Mouse (Mus musculus) midbrain, embryonic 14.5 days (tissue): ENCODE measurements around the gene Lpin2. TPM values are rescaled to one million over a fixed set of nuclear protein-coding genes. Genes with fewer than 3 reads are reported as not detected.

ENCODE experiments used
- ATAC-seq: fragments of 200-750 bp; cut with Nextera tagmentation; 2 replicates; pipeline ENCODE4 v1.8.0; 2017; ENCODE audit warnings: moderate number of reproducible peaks, moderate library complexity; ENCODE audit not compliant: low FRiP score, low TSS enrichment
- DNase-seq: peaks from one replicate; pipeline ENCODE4 v3.0.0-alpha.2; 2015
- H3K27ac ChIP-seq: fragments of 300-500 bp; sonication (generic); replicated peaks from 2 replicates; pipeline ENCODE4 v1.5.1; 2014; ENCODE audit warnings: mild to moderate bottlenecking, low read depth, low read length, moderate library complexity
- H3K27me3 ChIP-seq: fragments of 300-500 bp; sonication (generic); 2 replicates; pipeline ENCODE4 v1.6.1; 2014; ENCODE audit warnings: low read length, control low read depth, mixed read lengths; ENCODE audit not compliant: control insufficient read depth, insufficient read depth
- H3K36me3 ChIP-seq: fragments of 300-500 bp; sonication (generic); 2 replicates; pipeline ENCODE4 v1.6.1; 2014; ENCODE audit warnings: low read length, control low read depth; ENCODE audit not compliant: control insufficient read depth, insufficient read depth
- H3K4me1 ChIP-seq: fragments of 300-500 bp; sonication (generic); 2 replicates; pipeline ENCODE4 v1.6.1; 2014; ENCODE audit warnings: mild to moderate bottlenecking, antibody characterized with exemption, low read length, control low read depth; ENCODE audit not compliant: control insufficient read depth, insufficient read depth
- H3K4me2 ChIP-seq: fragments of 300-500 bp; sonication (generic); 2 replicates; pipeline ENCODE4 v1.6.1; 2014; ENCODE audit warnings: mild to moderate bottlenecking, low read length, moderate library complexity
- H3K4me3 ChIP-seq: fragments of 300-500 bp; sonication (generic); replicated peaks from 2 replicates; pipeline ENCODE4 v1.5.1; 2014; ENCODE audit warnings: low read depth, low read length
- H3K9ac ChIP-seq: fragments of 300-500 bp; sonication (generic); replicated peaks from 2 replicates; pipeline ENCODE4 v1.6.1; 2014; ENCODE audit warnings: mild to moderate bottlenecking, low read length, moderate library complexity
- H3K9me3 ChIP-seq: fragments of 300-500 bp; sonication (generic); 2 replicates; pipeline ENCODE4 v1.6.1; 2016; ENCODE audit warnings: low read length, control low read depth, mixed read lengths; ENCODE audit not compliant: control insufficient read depth
- WGBS: fragments of 180-500 bp; shearing (Covaris S2); extraction: QIAGEN DNeasy Blood & Tissue Kit; methylation state at CpG from one replicate; pipeline ENCODE4 v1.1.7; 2014; 5-methylcytosine and 5-hydroxymethylcytosine counted together
- polyA plus RNA-seq: library from polyadenylated mRNA; unstranded; fragments of >200 nt; fragmentation: Nextera tagmentation; extraction: Ambion mirVana; gene quantifications from 2 replicates; pipeline ENCODE4 v1.2.1, GENCODE M21; 2014

Gene Lpin2
- polyA plus RNA-seq, 1 experiment from 2014 or later, result 42.9 TPM

GRCm38 (mm10) chr17:71252101-71252500 lies 69.7 kb downstream of the Lpin2 start:
- DNase-seq (no peak), ATAC-seq (no peak)
- Histone ChIP-seq H3K9ac (no peak overlapping the region), H3K4me3 (no peak overlapping the region), H3K4me2 (no peak overlapping the region), H3K27ac (no peak overlapping the region), H3K9me3 (no peaks in the 10 kb centered on the region), H3K36me3 (peaks cover 24% of the 10 kb centered on the region), H3K27me3 (no peaks in the 10 kb centered on the region), H3K4me1 (no peaks in the 10 kb centered on the region)
- 88% methylated on average over 9 of the region's 9 CpGs for WGBS

GRCm38 (mm10) chr17:71253391-71253790 lies 71.0 kb downstream of the Lpin2 start:
- Histone ChIP-seq H3K4me3 (no peak overlapping the region), H3K36me3 (peaks cover 11% of the 10 kb centered on the region), H3K9me3 (no peaks in the 10 kb centered on the region), H3K27ac (no peak overlapping the region), H3K4me2 (no peak overlapping the region), H3K27me3 (no peaks in the 10 kb centered on the region), H3K4me1 (no peaks in the 10 kb centered on the region), H3K9ac (no peak overlapping the region)
- no peak for DNase-seq
- ATAC-seq, result no peak
- WGBS, result 97% methylated on average over 2 of the region's 2 CpGs

GRCm38 (mm10) chr17:71254106-71254505 lies 71.7 kb downstream of the Lpin2 start:
- H3K27ac ChIP-seq, result no peak overlapping the region
- peaks cover 4% of the 10 kb centered on the region; the same call in 1 of the 2 replicates for H3K36me3 ChIP-seq
- ATAC-seq, result no peak
- no peak overlapping the region for H3K4me2 ChIP-seq
- H3K4me3 ChIP-seq, result no peak overlapping the region
- H3K4me1 ChIP-seq, result no peaks in the 10 kb centered on the region
- 95% methylated on average over 5 of the region's 5 CpGs for WGBS
- no peaks in the 10 kb centered on the region for H3K9me3 ChIP-seq
- H3K27me3 ChIP-seq, result no peaks in the 10 kb centered on the region
- no peak overlapping the region for H3K9ac ChIP-seq
- no peak for DNase-seq

- WGBS, result 59% methylated on average over 6 of the region's 6 CpGs
- Histone ChIP-seq H3K36me3 (peaks cover 3% of the 10 kb centered on the region; the same call in 1 of the 2 replicates), H3K9ac (no peak overlapping the region), H3K4me1 (no peaks in the 10 kb centered on the region), H3K27ac (no peak overlapping the region), H3K4me3 (no peak overlapping the region), H3K27me3 (no peaks in the 10 kb centered on the region), H3K4me2 (no peak overlapping the region), H3K9me3 (no peaks in the 10 kb centered on the region)
- DNase-seq, result peak; percentile 28
- no peak for ATAC-seq
Measured at GRCm38 (mm10) chr17:71254736-71255135, 72.4 kb downstream of the Lpin2 start.

GRCm38 (mm10) chr17:71256068-71256615 lies 73.8 kb downstream of the Lpin2 start:
- WGBS, result 85% methylated on average over 14 of the region's 14 CpGs
- H3K9ac ChIP-seq, result no peak overlapping the region
- H3K4me3 ChIP-seq, result no peak overlapping the region
- no peaks in the 10 kb centered on the region for H3K27me3 ChIP-seq
- H3K27ac ChIP-seq, result no peak overlapping the region
- H3K4me1 ChIP-seq, result no peaks in the 10 kb centered on the region
- no peak for DNase-seq
- H3K4me2 ChIP-seq, result no peak overlapping the region
- H3K9me3 ChIP-seq, result no peaks in the 10 kb centered on the region
- 0 out of 2 replicates have a peak, but pooled peaks cover 3% of the 10 kb centered on the region for H3K36me3 ChIP-seq
- ATAC-seq, result no peak

GRCm38 (mm10) chr17:71256806-71257536 lies 74.6 kb downstream of the Lpin2 start:
- DNase-seq (no peak), ATAC-seq (no peak)
- H3K9ac ChIP-seq, result no peak overlapping the region
- H3K4me2 ChIP-seq, result no peak overlapping the region
- H3K4me3 ChIP-seq, result no peak overlapping the region
- H3K27ac ChIP-seq, result no peak overlapping the region
- 91% methylated on average over 13 of the region's 13 CpGs for WGBS
- no peaks in the 10 kb centered on the region for H3K4me1 ChIP-seq
- no peaks in the 10 kb centered on the region for H3K9me3 ChIP-seq
- H3K27me3 ChIP-seq, result no peaks in the 10 kb centered on the region
- H3K36me3 ChIP-seq, result 0 out of 2 replicates have a peak, but pooled peaks cover 3% of the 10 kb centered on the region

- no peaks in the 10 kb centered on the region for H3K4me1 ChIP-seq
- DNase-seq, result no peak
- no peak overlapping the region for H3K4me2 ChIP-seq
- H3K9ac ChIP-seq, result no peak overlapping the region
- no peak for ATAC-seq
- 80% methylated on average over 11 of the region's 11 CpGs for WGBS
- H3K9me3 ChIP-seq, result no peaks in the 10 kb centered on the region
- no peaks in the 10 kb centered on the region for H3K27me3 ChIP-seq
- H3K27ac ChIP-seq, result no peak overlapping the region
- H3K36me3 ChIP-seq, result no peaks in the 10 kb centered on the region
- no peak overlapping the region for H3K4me3 ChIP-seq
Measured at GRCm38 (mm10) chr17:71259727-71260126, 77.4 kb downstream of the Lpin2 start.

- H3K4me1 ChIP-seq, result no peaks in the 10 kb centered on the region
- H3K9me3 ChIP-seq, result no peaks in the 10 kb centered on the region
- no peak for ATAC-seq
- no peak overlapping the region for H3K4me2 ChIP-seq
- H3K4me3 ChIP-seq, result no peak overlapping the region
- 40% methylated on average over 3 of the region's 3 CpGs for WGBS
- no peak overlapping the region for H3K9ac ChIP-seq
- H3K27me3 ChIP-seq, result no peaks in the 10 kb centered on the region
- DNase-seq, result no peak
- no peak overlapping the region for H3K27ac ChIP-seq
- H3K36me3 ChIP-seq, result no peaks in the 10 kb centered on the region
Measured at GRCm38 (mm10) chr17:71260658-71261057, 78.3 kb downstream of the Lpin2 start.

GRCm38 (mm10) chr17:71263136-71263535 lies 80.8 kb downstream of the Lpin2 start:
- Histone ChIP-seq H3K9ac (no peak overlapping the region), H3K27ac (no peak overlapping the region), H3K36me3 (no peaks in the 10 kb centered on the region), H3K4me1 (no peaks in the 10 kb centered on the region), H3K4me3 (no peak overlapping the region), H3K4me2 (no peak overlapping the region), H3K27me3 (no peaks in the 10 kb centered on the region), H3K9me3 (no peaks in the 10 kb centered on the region)
- DNase-seq (no peak), ATAC-seq (no peak)
- 83% methylated on average over 6 of the region's 6 CpGs for WGBS
